Mouse (Mus musculus) left cerebral cortex, postnatal 4 days (tissue): ENCODE measurements around the gene Mbip. TPM values are rescaled to one million over a fixed set of nuclear protein-coding genes. Genes with fewer than 3 reads are reported as not detected.
A peak's percentile ranks its signal among the peaks of the same experiment; 100 is the strongest.

Experiments
- DNase-seq: peaks from one replicate; pipeline ENCODE4 v3.0.0-alpha.2; 2022
- intact Hi-C: fragments of 180-260 bp; cut with DNase I; formaldehyde crosslinking; loops from one replicate; pipeline ENCODE4 v1.15.1; 2025
- total RNA-seq, 2 experiments: library from RNA; stranded (reverse); gene quantifications; 2 replicates each; pipeline ENCODE4 v1.2.3; 2021

The Mbip gene
- total RNA-seq = 10 to 100 TPM; 22.4 to 22.5 TPM

DNA sequence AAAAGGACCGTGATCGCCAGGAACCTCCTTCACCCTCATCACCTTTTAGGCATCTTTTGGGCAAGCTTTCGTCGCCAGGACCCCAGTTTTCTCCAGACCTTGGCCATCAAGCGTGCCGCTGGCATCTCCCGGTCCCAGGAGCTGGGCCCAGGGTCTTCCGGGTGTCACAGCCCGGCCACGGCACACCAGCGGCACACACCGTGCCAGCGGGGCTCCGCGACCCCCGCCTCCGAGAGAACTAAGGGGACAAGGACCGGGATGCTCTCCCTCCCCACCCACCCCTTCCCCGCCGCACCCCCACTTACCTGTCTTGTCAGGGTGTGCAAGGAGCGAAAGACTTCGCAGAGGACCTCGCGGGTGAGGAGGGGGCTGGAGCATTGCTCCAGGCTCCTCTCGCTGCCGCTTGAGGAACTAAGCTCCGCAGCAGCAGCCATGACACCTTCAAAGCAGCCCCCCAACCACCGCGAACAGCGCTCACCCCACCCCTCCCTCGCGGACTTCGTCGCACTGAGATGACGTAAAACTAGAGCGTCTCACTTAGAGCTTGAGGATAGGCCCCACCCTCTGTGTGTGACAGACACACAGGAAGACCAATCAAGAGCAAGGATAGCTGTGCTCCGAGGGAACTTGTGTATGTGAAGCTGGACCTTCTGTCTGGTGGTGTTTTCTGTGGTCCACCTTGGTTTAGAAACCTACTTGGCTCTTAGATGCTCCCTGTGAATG, at the start of gene Mbip:
TSS of gene Mbip (minus strand) at position 528 of the 723 bp plus-strand sequence.
- intact Hi-C loops = no loop called here
- peak; percentile 99 for DNase-seq

DNA sequence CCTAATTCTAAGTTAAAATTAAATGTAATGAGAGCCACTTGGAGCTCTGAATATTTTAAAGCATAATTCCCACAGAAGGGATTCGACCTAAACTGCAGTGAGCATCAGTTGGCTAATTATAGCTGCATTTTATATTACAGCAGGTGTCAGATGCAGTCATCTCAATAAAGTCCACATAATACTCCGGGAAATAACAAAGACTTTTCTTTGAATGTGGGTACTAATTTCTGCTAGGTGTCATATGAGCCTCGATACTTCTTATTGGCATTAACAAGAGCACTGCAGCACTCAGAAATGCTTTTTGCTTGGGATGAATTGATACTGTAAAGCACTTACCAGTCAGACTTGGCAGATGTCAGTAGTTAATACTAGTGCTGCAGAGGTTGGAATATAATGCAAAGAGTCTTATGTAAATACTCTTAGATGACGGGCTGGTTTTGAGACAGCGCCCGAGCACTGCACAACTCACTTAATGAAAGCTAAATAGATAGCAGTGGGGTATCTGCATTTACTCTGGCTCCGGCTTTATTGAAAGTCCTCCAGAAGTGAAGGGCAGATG, 42.0 kb upstream of the Mbip start:
- DNase-seq = no peak
- intact Hi-C loops = no loop called here

DNA sequence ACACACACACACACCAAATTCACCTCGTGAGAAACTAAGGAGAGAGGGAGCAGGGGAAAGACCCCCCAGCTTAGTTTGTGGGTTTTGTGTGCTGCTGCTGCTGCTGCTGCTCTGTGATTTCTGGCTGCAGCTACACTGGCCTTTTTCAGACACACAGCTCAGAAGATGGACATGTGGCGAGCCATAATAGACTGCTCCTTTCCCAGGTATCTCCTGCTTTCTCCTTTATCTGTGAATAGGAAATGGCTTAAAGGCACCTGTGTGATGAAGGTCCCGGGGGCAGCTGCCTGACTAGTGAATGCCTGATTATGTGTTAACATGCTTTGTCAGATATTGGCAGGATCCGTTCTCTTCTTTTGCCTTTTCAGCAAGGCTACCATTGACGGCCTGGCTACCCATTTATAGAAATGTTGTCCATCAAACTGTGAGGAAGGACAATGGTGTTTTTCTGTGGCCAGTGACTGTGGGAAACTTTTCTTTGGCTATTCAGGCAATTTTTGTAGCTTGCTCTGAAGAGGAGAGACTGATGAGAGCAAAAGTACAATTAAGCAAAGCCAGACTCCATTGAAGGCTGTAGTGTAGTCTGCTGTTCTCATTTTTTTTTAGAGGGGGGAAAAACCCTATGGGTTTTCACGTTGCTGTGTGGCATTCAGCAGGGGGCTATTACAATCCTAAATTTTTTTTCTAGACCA, 41.4 kb upstream of the Mbip start:
- intact Hi-C loops = no loop called here
- DNase-seq = no peak

DNA sequence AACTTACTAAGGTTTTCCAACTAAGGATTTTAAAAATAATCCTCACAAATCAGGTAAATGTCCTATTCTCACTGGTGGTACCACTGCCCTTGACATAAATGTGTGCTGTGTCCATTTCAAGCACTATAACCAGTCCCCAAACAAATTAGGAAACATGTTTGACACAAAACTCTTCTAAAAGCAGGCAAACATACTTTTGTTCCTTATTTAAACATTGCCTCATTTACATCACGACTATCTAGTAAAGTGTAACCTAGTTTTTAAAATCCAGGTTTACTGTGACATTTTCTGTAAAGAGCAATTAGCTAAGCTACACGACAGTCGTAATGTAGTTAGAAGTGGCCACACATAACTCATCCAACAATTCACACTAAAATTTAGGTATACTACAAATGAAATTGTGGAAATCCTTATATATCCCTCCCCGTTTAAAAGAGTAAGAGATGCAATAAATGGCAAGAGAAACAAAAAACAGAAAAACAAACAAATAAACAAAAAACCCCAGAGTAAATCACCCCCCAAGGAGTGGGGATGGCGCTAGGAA, 851 bp downstream of the Mbip start:
- DNase-seq = no peak
- intact Hi-C loops = no loop called here

GRCm38 (mm10) chr12:56339295-56340056, 6.2 kb downstream of the Mbip start:
- intact Hi-C loops = loop anchor here (10.0 kb wide), 1 partner anchor 455 kb away; no protein-coding TSS in a partner anchor
- DNase-seq = no peak

- intact Hi-C loops = loop anchor here (10.0 kb wide), 1 partner anchor 449 kb away; no protein-coding TSS in a partner anchor
- DNase-seq = no peak
Measured at GRCm38 (mm10) chr12:56333461-56333860, 12.2 kb downstream of the Mbip start.

DNA sequence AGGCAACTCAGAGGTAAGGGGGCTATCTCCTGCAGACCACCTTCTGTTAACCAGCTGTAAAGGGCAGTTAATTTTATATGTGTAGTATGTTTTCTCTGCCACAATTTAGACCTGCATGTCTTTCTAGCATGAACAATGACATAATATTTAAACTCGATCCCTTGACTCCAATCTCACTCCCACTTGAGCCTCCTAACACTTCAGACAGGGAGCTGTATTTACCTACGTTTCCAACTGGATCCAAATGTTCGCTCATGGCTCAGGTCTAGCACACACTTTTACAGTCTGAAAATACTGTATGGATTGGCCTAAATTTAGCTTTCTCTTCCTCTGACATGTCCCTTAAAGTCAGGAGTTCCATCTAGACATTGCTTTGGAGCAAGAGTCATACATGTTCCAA, 13.2 kb downstream of the Mbip start:
- no peak for DNase-seq
- intact Hi-C loops = loop anchor here (10.0 kb wide), 1 partner anchor 448 kb away; no protein-coding TSS in a partner anchor

- intact Hi-C loops = no loop called here
- no peak for DNase-seq
Measured at GRCm38 (mm10) chr12:56327448-56327998, 18.2 kb downstream of the Mbip start.

DNA sequence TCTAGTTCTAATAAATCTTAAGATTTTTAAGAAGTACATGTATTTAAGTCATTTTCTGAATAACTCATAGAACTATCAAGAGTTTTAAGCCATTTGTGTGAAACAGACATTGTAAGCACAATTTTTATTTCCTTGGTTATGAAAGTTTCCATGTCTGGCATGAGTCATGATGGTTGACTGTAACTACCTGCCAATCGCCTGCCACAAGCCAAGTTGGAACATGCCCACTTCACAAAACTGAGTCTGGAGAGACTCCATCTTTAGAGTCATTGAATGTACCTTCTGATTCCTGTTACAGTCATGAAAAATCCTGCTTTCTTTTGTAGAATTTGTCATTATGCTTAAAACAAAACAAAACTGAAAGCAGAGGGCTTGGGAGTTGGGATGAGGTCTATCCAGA, 19.8 kb downstream of the Mbip start:
- DNase-seq = no peak
- intact Hi-C loops = no loop called here

DNA sequence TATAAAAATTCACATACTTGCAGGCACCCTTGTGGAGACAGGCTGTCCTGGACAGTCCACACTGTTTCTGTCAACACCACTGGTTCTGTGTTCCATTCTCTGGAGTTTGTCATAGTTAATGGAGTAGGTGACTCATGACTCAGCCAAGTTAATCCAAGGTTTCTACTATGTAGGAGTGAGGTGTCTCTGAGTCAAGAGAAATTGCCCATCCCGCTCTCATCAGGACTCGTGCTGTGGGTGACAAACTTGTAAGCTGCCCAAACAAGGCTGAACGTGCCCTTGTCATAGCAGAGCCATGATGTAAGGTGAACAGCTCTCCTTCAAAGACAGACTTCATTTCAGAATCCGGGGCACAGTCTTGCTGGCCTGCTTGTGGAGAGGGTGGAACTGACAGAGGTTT, 26.8 kb downstream of the Mbip start:
- intact Hi-C loops = no loop called here
- no peak for DNase-seq

GRCm38 (mm10) chr12:56318059-56318458, 27.6 kb downstream of the Mbip start:
- intact Hi-C loops = no loop called here

GRCm38 (mm10) chr12:56305758-56306157, 39.9 kb downstream of the Mbip start:
- DNase-seq = no peak
- intact Hi-C loops = no loop called here

More at GRCm38 (mm10) chr12:56318059-56318458, 27.6 kb downstream of the Mbip start:
- no peak for DNase-seq

DNA sequence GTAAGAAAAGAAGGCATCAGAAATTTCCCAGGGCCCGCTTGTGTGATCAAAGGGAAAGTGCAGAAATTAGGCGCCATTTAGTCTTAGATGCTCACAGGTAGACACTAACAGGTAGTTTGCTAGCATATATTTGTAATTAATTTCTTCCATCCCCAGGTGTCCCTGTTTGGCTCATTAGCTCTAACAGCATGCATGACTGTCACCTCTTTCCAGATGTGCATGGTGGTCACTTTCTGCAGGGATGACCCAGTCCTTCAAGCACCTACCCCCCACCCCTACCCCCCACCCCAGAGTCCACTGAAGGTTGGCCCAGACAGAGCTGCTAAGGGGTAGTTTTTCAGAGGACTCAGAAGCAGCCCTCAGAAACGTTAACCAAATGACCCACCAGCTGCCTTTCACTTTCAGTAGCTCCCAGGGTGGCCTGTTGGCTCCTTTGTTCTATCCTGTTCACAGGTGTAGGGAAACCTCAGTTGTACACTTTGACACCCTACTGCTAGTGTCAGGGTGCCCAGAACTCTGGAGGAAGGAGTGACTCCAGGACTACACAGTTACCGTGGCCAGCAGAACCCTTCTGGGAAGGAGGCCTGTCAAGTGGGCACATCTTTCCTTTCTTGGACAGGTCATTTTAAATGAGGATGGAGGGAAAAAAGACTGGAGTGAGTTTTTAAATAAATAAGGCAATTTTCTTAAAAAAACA, 43.2 kb downstream of the Mbip start:
- intact Hi-C loops = no loop called here
- DNase-seq = no peak

- DNase-seq = peak; percentile 3
- intact Hi-C loops = no loop called here
Measured at GRCm38 (mm10) chr12:56301487-56302293, 44.0 kb downstream of the Mbip start.

DNA sequence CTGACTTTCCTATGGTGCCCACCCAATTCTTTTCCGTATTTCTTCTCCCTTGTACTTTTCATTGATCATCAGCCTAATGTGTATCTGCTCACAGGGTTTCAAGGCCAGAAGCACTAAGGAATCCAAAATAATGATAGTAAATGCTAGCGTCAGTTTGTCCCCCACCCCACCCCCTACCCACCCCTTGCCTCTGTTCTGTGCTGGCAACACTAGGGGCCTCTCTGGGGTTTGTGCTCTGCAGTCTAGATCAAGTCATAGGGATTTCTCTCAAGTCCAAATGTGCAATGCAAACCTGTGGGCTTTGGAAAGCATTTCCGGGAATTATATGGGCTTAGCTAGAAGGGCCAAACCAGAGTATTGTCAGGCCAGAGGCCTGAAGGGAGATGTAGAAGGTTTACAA, 46.1 kb downstream of the Mbip start:
- DNase-seq = no peak
- intact Hi-C loops = no loop called here

DNA sequence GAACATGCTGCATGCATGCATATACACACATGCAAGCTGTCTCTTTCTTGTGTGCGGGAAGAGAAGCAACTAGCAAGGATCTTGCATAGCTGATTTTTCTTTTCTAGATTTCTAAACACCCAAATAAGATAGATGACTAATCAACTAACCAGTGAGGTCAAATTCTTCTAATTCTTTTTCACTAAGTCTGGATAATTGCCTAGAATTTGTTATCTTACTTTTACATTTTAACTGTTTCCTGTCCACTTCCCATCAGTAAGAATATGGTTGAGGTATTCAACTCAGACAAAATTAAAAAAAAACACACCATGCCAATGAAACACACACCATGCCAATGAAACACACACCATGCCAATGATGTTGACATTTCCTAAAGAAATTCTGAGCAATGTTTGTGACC, 46.8 kb downstream of the Mbip start:
- intact Hi-C loops = no loop called here
- no peak for DNase-seq

GRCm38 (mm10) chr12:56297921-56298830, 47.5 kb downstream of the Mbip start:
- DNase-seq = no peak
- intact Hi-C loops = no loop called here

GRCm38 (mm10) chr12:56297099-56297498, 48.6 kb downstream of the Mbip start:
- DNase-seq = no peak
- intact Hi-C loops = no loop called here
